Mouse (Mus musculus) neural tube, embryonic 10.5 days (tissue): ENCODE measurements around the gene Foxe1.

Experiments
- DNase-seq: peaks from one replicate; pipeline ENCODE4 v3.0.0-alpha.2; 2017; ENCODE audit warnings: low spot score; ENCODE audit errors: extremely low spot score

Gene Foxe1

GRCm38 (mm10) chr4:46343596-46344260, at the start of gene Foxe1:
Foxe1 (plus strand) TSS chr4:46343609.
- DNase-seq, result peak; percentile 52

GRCm38 (mm10) chr4:46304071-46304470, 39.3 kb upstream of the Foxe1 start:
- peak; percentile 30 for DNase-seq

- peak; percentile 81 for DNase-seq
These were observed 38.5 kb upstream of the Foxe1 start for GRCm38 (mm10) chr4:46304757-46305384.

GRCm38 (mm10) chr4:46305436-46305835, 38.0 kb upstream of the Foxe1 start:
- DNase-seq, result no peak

- DNase-seq, result no peak
These were observed 36.1 kb upstream of the Foxe1 start for GRCm38 (mm10) chr4:46307341-46307740.

- DNase-seq, result no peak
These were observed 35.5 kb upstream of the Foxe1 start for GRCm38 (mm10) chr4:46307869-46308268.

- DNase-seq, result no peak
These were observed 31.8 kb upstream of the Foxe1 start for GRCm38 (mm10) chr4:46311631-46312030.

- no peak for DNase-seq
These were observed 21.5 kb upstream of the Foxe1 start for GRCm38 (mm10) chr4:46321730-46322389.

- no peak for DNase-seq
These were observed 20.7 kb upstream of the Foxe1 start for GRCm38 (mm10) chr4:46322715-46323114.

- DNase-seq, result no peak
These were observed 14.5 kb upstream of the Foxe1 start for GRCm38 (mm10) chr4:46328906-46329305.

- no peak for DNase-seq
These were observed 7.6 kb upstream of the Foxe1 start for GRCm38 (mm10) chr4:46335846-46336245.

GRCm38 (mm10) chr4:46337990-46338389, 5.4 kb upstream of the Foxe1 start:
- peak; percentile 17 for DNase-seq

- peak; percentile 29 for DNase-seq
These were observed 4.4 kb upstream of the Foxe1 start for GRCm38 (mm10) chr4:46339026-46339425.

- peak; percentile 45 for DNase-seq
These were observed 3.8 kb upstream of the Foxe1 start for GRCm38 (mm10) chr4:46339584-46339983.

GRCm38 (mm10) chr4:46341831-46342680, 1.4 kb upstream of the Foxe1 start:
- peak; percentile 17 for DNase-seq

GRCm38 (mm10) chr4:46342711-46343286, 610 bp upstream of the Foxe1 start:
- DNase-seq, result peak; percentile 67

- DNase-seq, result peak; percentile 72
These were observed 879 bp downstream of the Foxe1 start for GRCm38 (mm10) chr4:46344288-46344687.

GRCm38 (mm10) chr4:46345056-46345772, 1.8 kb downstream of the Foxe1 start:
- DNase-seq, result peak; percentile 51

GRCm38 (mm10) chr4:46345773-46346100, 2.3 kb downstream of the Foxe1 start:
- peak; percentile 32 for DNase-seq

- DNase-seq, result no peak
These were observed 2.8 kb downstream of the Foxe1 start for GRCm38 (mm10) chr4:46346221-46346620.

GRCm38 (mm10) chr4:46347141-46347540, 3.7 kb downstream of the Foxe1 start:
- DNase-seq, result peak; percentile 24
